Mouse (Mus musculus) heart, adult 2 months (tissue): Measurements from ENCODE around the gene Tgm2.

ENCODE experiments used
- CTCF ChIP-seq: fragments of 200-600 bp; IDR thresholded peaks from 2 replicates; pipeline ENCODE4 v1.8.1; 2022; ENCODE audit warnings: antibody characterized with exemption, mild to moderate bottlenecking, moderate library complexity
- POLR2A ChIP-seq: fragments of 200-500 bp; IDR thresholded peaks from 2 replicates; pipeline ENCODE4 v1.6.1; 2011; ENCODE audit warnings: mild to moderate bottlenecking, low read depth, low read length, control low read depth; ENCODE audit not compliant: insufficient read depth

- TF ChIP-seq POLR2A, result no peak
- no peak for TF ChIP-seq CTCF
These were observed 14.9 kb downstream of the Tgm2 start for GRCm38 (mm10) chr2:158131197-158131835.
